Mouse (Mus musculus): ENCODE measurements around the gene Chd4. TPM values are rescaled to one million over a fixed set of nuclear protein-coding genes. Genes with fewer than 3 reads are reported as not detected.
"Not testable (repeated sequence)": the region's sequence is repeated elsewhere in the genome, so short reads cannot be mapped to it uniquely, and the experiment has no call there.

The Chd4 gene
- polyA plus RNA-seq, 1 experiment from 2014 or later = 120 TPM

DNA sequence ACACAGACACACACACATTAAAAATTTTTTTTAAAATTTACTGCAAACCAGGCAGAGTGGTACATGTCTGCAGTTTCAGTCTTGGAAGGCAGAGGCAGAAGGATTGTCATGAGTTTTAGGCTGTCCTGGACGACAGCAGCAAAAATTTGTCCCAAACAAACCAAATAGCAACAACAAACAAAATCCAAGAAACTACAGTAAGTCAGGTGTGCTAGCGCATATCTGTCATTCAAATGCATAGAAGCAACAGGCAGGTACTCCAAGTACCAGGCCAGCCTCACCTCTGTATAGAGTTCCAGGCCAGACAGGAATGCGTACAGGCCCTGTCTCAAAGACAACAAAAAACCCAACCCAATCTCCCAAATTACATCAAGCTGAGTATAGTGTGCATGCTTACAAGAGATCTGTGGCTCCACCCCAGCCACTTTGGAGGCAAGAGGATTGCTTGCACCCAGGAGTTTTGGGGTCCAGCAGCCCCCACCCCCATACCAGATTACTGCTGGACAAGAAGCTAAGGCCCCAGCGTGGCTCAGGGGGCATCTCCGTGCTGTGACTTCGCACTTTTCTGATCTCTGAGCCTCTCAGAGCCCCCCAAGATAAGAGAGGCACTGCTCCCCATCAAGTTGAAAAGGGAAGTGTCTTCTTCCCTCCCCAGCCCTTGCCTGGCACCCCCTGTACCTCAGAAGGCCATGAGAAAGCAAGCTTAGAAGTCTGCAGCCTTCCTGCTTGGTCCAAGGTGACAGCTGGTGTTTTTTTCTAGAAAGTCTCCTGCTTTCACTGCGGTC lies 64.2 kb downstream of the Chd4 start:
- H3K4me2 ChIP-seq = no peak overlapping the region
- H3K4me1 ChIP-seq = peaks cover 49% of the 10 kb centered on the region
- no peak for ATAC-seq (ENCODE audit: low FRiP score)
- no peaks in the 10 kb centered on the region for H3K9me3 ChIP-seq
- peaks cover 76% of the 10 kb centered on the region for H3K36me3 ChIP-seq (replicated peaks)
- peak overlapping the region; percentile 61 for H3K27ac ChIP-seq
- H3K4me3 ChIP-seq (replicated peaks) = no peak overlapping the region
- no peaks in the 10 kb centered on the region for H3K27me3 ChIP-seq
- 0 out of 2 replicates have a peak overlapping the region, but pooled peaks have one; percentile 0 for H3K9ac ChIP-seq
- WGBS = 87% methylated on average over 7 of the region's 7 CpGs

DNA sequence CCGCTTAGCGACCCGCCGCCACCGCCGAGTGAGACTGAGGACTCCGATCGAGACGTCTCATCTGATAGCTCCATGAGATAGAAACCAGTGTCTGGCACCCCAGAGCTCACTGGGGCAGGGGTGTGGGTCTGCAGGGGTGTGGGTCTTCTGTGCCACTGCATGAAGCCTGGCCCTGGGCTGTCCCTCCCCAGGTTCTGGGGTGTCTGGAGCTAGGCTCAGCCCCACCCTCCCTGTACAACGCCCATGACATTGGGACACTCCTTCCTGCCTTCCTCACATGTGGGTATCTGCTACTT lies 64.7 kb downstream of the Chd4 start:
- Histone ChIP-seq H3K4me3 (replicated peaks) (0 out of 2 replicates have a peak overlapping the region, but pooled peaks have one; percentile 2), H3K27ac (peak overlapping the region; percentile 61), H3K27me3 (no peaks in the 10 kb centered on the region), H3K9ac (0 out of 2 replicates have a peak overlapping the region, but pooled peaks have one; percentile 0), H3K9me3 (no peaks in the 10 kb centered on the region), H3K4me2 (no peak overlapping the region), H3K36me3 (replicated peaks) (peaks cover 70% of the 10 kb centered on the region), H3K4me1 (peaks cover 49% of the 10 kb centered on the region)
- ATAC-seq (ENCODE audit: low FRiP score) = no peak
- WGBS = 67% methylated on average over 10 of the region's 10 CpGs

DNA sequence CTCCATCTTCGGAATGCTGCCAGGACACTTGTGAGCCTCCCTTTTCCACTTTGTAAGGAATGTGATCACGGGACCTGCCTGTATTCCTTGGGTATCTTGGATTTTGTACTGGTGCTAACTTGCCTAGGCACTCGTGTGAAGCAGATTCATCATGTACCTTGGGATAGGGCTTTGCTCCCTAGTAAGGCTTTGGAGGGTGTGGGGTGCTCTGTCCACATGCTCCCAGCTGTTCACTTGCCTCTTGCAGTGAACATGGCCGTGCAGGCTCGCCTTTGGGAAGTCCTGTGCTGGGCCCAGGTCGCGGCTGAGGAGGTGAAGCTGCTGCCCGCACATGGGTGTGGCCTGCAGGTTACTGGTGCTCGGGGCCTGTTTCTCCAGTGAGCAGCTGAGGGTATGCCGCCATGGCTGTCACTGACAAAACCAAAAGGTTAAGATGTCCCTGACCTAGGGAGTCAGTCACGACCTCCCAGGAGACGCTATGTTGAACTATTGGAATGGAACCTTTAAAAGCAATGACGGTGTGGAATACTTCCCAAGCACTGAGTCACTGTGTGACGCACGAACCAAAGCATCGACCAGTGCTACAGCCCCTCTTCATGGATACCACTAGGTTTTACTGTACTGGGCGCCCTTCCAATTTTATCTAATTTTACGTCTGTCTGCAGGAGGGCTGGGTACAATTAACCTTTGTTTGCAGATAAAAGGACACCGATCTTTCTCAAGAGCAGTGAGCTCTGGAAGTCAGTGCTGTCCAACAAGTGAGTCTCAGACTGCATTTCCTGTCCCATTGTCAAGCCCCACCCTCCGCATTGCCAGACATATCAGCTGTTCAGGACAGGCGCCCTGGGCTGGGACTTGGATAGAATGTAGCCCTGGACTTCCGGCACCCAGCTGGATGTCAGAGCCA lies 65.3 kb downstream of the Chd4 start:
- no peak for ATAC-seq (ENCODE audit: low FRiP score)
- Histone ChIP-seq H3K27me3 (no peaks in the 10 kb centered on the region), H3K4me2 (no peak overlapping the region), H3K9me3 (no peaks in the 10 kb centered on the region), H3K4me3 (replicated peaks) (0 out of 2 replicates have a peak overlapping the region, but pooled peaks have one; percentile 2), H3K27ac (peak overlapping the region; percentile 61), H3K4me1 (peaks cover 52% of the 10 kb centered on the region), H3K9ac (no peak overlapping the region), H3K36me3 (replicated peaks) (peaks cover 65% of the 10 kb centered on the region)
- 12% methylated on average over 22 of the region's 22 CpGs for WGBS

DNA sequence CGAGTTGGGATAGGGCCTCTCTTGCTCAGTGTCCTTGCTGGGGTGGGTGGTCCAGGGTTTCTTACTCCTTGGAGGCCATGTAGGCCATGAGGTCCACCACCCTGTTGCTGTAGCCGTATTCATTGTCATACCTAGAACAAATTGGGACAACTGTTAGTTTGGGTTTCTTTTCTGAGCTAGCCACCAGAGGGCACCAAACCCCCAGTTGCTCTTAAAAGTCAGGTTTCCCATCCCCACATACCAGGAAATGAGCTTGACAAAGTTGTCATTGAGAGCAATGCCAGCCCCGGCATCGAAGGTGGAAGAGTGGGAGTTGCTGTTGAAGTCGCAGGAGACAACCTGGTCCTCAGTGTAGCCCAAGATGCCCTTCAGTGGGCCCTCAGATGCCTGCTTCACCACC lies 66.2 kb downstream of the Chd4 start:
- Histone ChIP-seq H3K36me3 (replicated peaks) (peaks cover 62% of the 10 kb centered on the region), H3K4me1 (peaks cover 56% of the 10 kb centered on the region), H3K4me2 (peak overlapping the region; percentile 36)
- not testable (repeated sequence) for H3K9me3 ChIP-seq; H3K27me3 ChIP-seq; ATAC-seq (ENCODE audit: low FRiP score); H3K4me3 ChIP-seq (replicated peaks); H3K27ac ChIP-seq; H3K9ac ChIP-seq
- 20% methylated on average over 4 of the region's 5 CpGs for whole genome bisulfite sequencing

DNA sequence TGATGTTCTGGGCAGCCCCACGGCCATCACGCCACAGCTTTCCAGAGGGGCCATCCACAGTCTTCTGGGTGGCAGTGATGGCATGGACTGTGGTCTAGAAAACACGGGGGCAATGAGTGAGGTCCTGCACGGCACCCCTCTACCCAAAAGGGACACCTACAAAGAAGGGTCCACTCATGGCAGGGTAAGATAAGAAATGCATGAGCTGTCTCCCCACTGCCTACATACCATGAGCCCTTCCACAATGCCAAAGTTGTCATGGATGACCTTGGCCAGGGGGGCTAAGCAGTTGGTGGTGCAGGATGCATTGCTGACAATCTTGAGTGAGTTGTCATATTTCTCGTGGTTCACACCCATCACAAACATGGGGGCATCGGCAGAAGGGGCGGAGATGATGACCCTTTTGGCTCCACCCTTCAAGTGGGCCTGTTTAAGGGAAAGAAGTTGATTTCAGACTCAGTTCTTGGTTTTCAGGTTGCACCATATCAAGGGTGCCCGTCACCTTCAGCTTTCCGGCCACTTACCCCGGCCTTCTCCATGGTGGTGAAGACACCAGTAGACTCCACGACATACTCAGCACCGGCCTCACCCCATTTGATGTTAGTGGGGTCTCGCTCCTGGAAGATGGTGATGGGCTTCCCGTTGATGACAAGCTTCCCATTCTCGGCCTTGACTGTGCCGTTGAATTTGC lies 67.0 kb downstream of the Chd4 start:
- Histone ChIP-seq H3K4me2 (peak overlapping the region; percentile 36), H3K36me3 (replicated peaks) (peaks cover 63% of the 10 kb centered on the region), H3K4me1 (peaks cover 56% of the 10 kb centered on the region), H3K4me3 (replicated peaks) (peak overlapping the region; percentile 16; the same call in 1 of the 2 replicates)
- ATAC-seq (ENCODE audit: low FRiP score); H3K9me3 ChIP-seq; H3K27ac ChIP-seq; H3K27me3 ChIP-seq; H3K9ac ChIP-seq: not testable (repeated sequence)
- WGBS = 70% methylated on average over 13 of the region's 16 CpGs

DNA sequence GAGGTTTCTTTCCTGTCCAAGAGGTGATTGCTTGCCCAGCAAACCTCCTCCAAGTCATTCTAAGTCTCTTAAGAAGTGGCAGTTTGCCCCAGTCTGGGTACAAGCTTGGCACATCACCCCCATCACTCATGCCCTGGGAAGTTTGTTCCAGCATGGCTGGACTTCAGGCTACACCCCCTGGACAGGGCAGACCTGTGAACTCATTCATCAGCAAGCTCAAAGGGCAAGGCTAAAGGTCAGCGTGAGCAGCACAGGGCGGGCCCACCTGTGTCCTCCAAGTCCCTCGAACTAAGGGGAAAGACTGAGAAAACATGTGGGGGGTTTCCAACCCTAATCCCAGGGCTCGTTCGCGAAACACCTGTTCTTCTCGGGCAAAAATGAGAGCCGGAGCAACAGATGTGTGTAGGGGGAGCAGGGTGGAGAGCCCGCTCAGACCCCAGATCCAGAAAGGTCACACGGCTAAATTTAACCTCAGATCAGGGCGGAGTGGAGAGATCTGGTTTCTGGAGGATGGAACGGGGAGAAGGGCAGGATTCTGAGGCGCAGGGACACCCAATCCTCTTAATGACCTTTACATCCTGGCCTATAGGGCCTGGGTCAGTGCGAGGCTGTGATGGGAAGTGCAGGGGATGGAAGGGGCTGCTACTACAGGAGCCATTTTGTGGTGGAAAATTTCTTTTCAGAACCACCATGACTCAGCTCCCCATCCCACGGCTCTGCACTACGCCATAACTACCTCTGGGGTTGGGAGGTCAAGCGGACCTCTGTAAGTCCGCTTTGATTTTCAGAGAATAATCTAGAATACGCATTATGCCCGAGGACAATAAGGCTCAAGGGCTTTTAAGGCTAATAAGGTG lies 68.2 kb downstream of the Chd4 start:
- no peak for ATAC-seq (ENCODE audit: low FRiP score)
- 4% methylated on average over 20 of the region's 20 CpGs for WGBS
- Histone ChIP-seq H3K36me3 (replicated peaks) (peaks cover 65% of the 10 kb centered on the region), H3K9me3 (no peaks in the 10 kb centered on the region), H3K4me1 (peaks cover 56% of the 10 kb centered on the region), H3K4me3 (replicated peaks) (peak overlapping the region; percentile 98), H3K27me3 (no peaks in the 10 kb centered on the region), H3K9ac (peak overlapping the region; percentile 98), H3K27ac (peak overlapping the region; percentile 96), H3K4me2 (peak overlapping the region; percentile 95)

DNA sequence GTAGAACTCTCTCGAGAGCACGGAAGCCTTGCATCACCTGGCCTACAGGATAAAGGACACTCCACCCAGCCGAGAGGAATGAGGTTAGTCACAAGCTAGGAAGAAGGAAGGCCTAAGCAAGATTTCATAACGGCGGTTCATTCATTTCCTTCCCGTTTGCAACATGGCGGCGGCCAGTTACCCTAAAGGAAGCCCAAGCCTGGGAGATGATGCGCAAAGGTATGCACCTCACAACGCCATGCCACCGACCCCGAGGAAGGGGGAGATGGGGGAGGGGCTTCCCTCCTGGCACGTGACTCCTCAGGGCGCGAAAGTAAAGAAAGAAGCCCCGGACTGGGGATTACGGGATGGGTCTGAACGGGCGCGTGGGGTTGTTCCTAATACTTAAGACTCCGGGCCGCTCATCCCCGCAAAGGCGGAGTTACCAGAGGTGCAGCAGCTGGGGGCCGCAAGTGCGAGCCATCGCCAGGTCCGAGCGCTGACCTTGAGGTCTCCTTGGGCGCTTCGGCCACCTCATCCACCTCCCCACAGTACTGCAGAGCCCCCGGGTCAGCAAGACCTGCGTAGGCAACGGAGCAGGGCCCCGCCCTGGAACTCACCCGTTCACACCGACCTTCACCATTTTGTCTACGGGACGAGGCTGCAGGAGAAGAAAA lies 69.0 kb downstream of the Chd4 start:
- H3K27ac ChIP-seq = peak overlapping the region; percentile 96
- peak overlapping the region; percentile 95 for H3K4me2 ChIP-seq
- peak overlapping the region; percentile 98 for H3K4me3 ChIP-seq (replicated peaks)
- H3K4me1 ChIP-seq = peaks cover 56% of the 10 kb centered on the region
- peak overlapping the region; percentile 98 for H3K9ac ChIP-seq
- no peaks in the 10 kb centered on the region for H3K27me3 ChIP-seq
- H3K9me3 ChIP-seq = no peaks in the 10 kb centered on the region
- WGBS = under 1% methylated on average over 38 of the region's 39 CpGs
- peak; percentile 47 for ATAC-seq (ENCODE audit: low FRiP score)
- peaks cover 65% of the 10 kb centered on the region for H3K36me3 ChIP-seq (replicated peaks)

DNA sequence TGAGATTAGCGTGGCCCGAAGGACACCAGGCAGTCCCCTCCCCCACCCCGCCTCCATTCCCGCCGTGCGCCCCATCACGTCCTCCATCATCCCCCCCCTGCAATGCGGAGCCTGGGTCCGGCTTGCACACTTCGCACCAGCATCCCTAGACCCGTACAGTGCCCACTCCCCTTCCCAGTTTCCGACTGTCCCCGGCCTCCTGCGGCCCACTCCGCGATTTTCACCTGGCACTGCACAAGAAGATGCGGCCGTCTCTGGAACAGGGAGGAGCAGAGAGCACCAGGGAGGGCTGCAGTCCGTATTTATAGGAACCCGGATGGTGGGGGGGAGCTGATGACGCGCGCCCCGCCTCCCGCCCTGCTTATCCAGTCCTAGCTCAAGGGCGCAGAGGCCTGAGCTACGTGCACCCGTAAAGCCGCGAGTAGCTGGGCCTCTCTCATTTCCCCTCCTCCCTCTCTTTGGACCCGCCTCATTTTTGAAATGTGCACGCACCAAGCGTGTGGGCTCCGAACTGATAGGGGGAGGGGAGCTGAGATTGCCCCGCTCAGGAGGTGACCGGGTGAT lies 69.6 kb downstream of the Chd4 start:
- Histone ChIP-seq H3K27ac (peak overlapping the region; percentile 96), H3K9ac (peak overlapping the region; percentile 98), H3K4me2 (peak overlapping the region; percentile 95), H3K36me3 (replicated peaks) (peaks cover 65% of the 10 kb centered on the region), H3K4me3 (replicated peaks) (peak overlapping the region; percentile 98), H3K27me3 (no peaks in the 10 kb centered on the region), H3K9me3 (no peaks in the 10 kb centered on the region), H3K4me1 (peaks cover 50% of the 10 kb centered on the region)
- under 1% methylated on average over 36 of the region's 36 CpGs for WGBS
- peak; percentile 93 for ATAC-seq (ENCODE audit: low FRiP score)

DNA sequence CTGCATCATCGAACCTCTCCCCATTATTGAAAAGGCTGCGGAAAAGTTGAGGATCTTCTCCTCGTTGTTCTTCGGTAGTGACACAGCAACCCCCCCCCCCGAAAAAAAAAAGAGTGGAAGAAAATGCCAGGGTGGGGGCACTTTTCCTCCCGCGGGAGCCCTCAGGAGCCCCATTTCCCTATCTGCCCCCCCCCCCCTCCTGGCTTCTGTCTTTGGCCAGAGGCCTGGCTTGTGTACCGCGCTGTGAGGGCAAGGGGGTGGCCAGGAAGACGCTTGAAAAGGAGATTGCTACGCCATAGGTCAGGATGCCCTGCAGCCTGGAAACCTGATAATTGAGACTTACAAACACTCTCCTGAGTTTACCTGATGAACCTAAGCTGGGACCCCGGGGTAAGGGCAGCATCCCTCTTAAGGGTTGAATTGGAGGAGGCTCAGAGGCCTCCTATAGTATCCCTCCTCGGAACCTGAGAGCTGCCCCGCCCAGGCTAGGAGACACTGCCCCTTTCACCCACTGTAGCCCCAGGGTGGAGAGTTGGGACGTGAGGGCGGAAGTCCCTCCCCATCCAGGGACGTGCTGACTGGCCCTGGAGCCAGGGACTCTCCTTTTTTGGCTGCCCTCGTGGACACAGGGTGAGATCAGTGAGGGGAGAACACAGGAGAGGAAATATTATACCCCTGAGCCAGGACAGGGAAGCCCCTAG lies 70.4 kb downstream of the Chd4 start, which contains the start of gene Gapdh:
Gapdh (minus strand) TSS at position 417 of the 701 bp plus-strand sequence.
- Histone ChIP-seq H3K27ac (peak within 1 kb of the TSS; percentile 96), H3K4me1 (peaks cover 42% of the 10 kb centered on the region), H3K4me2 (peak within 1 kb of the TSS; percentile 95), H3K4me3 (replicated peaks) (peak within 1 kb of the TSS; percentile 98), H3K36me3 (replicated peaks) (peaks cover 65% of the 10 kb centered on the region), H3K27me3 (no peaks in the 10 kb centered on the region), H3K9me3 (no peaks in the 10 kb centered on the region), H3K9ac (peak within 1 kb of the TSS; percentile 98)
- ATAC-seq (ENCODE audit: low FRiP score) = no peak
- WGBS = under 1% methylated on average over 17 of the region's 18 CpGs

DNA sequence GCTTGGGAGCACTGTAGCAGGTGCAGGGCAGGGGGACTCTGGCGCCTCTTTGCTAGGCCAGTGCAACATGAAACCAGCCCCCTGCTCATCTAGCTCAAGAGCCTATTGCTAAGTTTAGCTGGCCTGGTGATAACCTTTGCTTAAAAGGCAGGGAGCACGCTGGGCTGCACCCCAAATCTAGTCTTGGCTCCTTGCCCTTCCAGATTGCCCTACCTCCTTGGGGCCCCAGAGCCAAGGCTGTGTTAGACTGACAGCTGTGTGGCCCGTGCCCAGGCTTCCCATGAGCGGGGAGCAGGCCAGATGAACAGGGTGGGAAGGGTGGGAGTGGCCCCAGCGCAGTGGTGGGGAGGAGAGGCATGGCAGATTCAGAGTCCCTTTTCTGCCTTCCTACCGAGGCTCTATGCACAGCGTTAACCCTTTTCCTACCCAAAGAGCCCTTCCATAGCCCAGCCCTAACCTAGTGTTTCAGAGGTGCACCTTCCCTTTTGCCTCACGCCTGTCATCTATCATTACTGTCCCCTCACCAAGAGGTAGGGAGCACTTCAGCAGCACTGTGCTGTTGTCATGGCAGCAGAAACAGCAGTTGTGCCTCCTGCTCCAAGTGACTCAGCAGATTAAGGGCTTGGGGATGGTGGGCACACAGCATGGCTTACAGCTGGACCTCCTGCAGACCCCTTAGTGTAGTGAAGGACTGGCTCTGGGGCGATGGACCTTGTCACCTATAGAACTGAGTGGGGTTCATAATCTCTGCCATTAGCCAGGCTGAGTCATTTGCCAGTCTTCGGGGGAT lies 71.3 kb downstream of the Chd4 start:
- peak overlapping the region; percentile 98 for H3K4me3 ChIP-seq (replicated peaks)
- H3K4me1 ChIP-seq = peaks cover 37% of the 10 kb centered on the region
- H3K36me3 ChIP-seq (replicated peaks) = peaks cover 69% of the 10 kb centered on the region
- H3K4me2 ChIP-seq = peak overlapping the region; percentile 95
- H3K9ac ChIP-seq = peak overlapping the region; percentile 98
- no peaks in the 10 kb centered on the region for H3K9me3 ChIP-seq
- H3K27me3 ChIP-seq = no peaks in the 10 kb centered on the region
- ATAC-seq (ENCODE audit: low FRiP score) = 0 out of 2 replicates have a peak, but pooled peaks have one; percentile 7
- WGBS = 15% methylated on average over 10 of the region's 10 CpGs
- peak overlapping the region; percentile 96 for H3K27ac ChIP-seq

Data from forebrain, embryonic 12.5 days (tissue).